Mouse (Mus musculus): ENCODE data around the gene 6330409D20Rik.

6330409D20Rik gene

DNA sequence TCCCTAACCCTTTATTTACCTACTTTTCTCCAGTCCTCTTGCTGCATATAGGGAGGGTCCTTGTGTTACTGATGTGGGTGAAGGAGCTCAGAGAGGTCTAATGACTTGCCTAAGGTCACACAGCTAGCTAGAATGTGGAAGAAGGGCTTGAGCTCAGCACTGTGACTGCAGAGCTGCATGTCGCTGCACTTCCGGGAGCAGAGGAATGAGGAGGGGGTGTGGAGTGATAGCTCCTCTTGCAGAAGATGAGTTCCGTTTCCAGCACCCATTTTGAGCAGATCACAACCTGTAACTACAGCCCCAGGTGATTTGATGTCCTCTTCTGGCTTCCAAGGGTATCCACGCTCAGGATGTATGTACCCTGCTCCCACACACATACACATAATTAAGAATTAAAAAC, 16.7 kb downstream of the 6330409D20Rik start:
- DNase-seq (ENCODE audit: low spot score in 2 of 2), result no peak

DNA sequence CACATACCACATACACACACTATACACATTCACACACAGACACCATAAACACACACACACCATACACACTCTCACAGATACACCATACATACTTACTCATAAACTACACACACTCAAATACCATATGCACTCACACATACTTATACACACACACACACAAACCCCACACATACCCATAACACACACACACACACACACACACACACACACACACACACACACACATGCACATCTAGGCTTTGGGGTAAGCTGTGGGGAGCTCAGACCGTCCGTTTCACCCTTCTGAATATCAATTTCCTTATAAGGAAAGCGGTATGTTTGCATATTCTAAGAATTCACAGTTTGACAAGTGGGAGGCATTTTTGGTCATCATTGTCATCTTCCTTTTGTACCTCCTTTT, 18.2 kb downstream of the 6330409D20Rik start:
- DNase-seq (ENCODE audit: low spot score in 2 of 2), result no peak

DNA sequence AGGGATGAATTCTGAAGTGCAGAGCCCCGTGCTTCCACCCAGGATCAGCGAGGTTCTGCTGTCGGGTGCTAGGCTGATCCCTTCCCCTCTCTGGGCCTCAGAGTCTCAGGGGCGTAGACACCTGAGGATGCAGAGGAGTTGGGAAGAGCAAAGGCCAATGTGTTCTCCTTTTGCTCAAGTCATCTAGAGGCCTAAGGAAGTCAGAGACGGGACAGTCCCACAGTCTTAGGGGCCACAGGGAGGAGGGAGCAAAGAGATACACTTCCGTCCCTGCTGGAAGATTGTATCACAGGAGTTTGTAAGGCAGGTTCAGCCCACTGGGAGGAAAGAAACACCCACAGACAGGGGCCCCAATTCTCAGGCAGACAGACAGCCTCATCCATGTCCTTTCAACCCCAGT, 18.8 kb downstream of the 6330409D20Rik start:
- DNase-seq (ENCODE audit: low spot score in 2 of 2), result no peak

DNA sequence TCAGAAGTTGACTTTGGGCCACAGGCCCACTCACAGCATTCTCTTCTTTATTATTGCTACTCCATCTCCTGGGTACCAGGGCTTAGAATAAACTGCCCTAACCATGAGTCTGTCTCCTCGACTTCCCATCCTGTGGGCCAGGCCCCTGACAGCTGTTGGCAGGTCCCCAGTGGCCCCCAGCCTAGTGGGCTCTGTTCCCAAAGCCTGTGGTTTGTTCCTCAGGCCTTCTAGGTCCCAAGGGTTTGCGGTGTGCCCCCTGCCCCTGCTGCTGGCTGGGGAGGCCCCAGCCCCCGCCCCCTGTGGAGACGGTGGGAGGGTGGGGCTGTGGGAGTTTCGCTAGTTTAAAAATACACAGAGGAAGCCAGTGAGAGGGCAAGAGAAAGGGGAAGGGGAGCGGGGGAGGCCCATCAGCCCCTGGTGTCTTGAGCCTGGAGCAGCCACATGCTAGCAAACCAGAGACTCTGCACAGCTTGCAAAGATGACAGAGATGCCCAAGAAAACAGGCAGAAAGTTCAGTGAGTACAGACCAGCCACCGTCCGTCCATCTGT, 20.1 kb downstream of the 6330409D20Rik start, which contains the start of gene Sh2d3c:
TSS of gene Sh2d3c (plus strand) at position 375 of the 549 bp plus-strand sequence.
- DNase-seq (ENCODE audit: low spot score in 2 of 2), result peak; percentile 46 to 63

DNA sequence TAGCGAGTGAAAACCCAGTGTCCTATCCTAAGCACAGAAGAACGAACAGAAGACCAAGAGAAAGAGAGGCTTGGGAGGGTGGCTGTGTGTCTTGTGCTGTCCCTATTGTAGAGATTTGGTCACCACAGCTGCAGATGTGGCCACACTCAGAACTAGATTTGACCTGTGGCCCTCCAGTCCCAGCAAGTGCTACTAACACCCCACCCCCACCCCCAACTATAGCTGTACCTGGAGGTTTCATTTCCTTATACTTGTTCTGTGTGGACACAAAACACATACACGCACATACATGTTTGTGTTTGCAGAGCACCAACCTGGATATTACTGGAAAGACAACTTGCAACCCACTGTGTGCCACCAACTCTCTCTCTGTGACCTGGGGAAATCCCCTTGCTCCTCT, 20.8 kb downstream of the 6330409D20Rik start:
- DNase-seq (ENCODE audit: low spot score in 2 of 2), result no peak

DNA sequence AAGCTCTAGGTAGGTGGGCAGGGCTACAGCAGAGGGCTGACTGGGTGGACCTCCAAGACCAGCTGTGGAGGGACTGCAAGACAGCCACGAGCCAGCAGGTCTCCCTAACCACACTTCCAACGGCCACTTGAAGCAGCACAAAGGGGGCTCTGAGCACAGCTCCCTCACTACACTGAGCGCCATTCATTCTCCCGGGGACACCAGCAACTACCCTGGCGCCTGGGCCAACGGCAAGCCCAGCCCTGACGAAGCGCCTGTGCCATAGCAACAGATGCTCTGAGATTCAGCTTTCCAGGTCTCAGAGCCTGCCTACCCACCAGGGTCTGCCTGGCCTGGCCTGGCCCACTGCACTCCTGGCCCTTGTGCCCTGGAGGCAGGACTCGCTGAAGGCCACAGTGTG, 22.1 kb downstream of the 6330409D20Rik start:
- DNase-seq (ENCODE audit: low spot score in 2 of 2), result no peak

DNA sequence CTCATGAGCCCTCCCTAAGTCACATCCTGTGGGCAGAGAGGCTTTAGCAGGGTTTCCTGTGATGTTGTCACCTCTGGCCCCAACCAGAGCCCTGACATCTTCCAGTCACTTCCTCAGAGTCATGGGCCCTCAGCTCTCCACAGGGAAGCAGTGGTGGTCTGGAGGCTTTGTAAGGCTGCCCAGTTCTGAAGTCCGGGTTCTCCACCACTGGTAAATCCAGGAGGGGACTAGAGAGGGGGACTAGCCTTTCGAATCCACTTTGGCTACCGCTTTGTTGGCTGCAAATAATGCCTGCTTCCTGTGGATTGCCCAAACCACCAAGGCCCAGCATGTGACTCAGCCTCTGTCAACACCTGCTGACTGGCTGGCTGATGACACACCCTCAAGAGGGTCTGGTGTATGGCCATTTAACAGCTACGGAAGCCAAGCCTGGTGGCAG, 25.8 kb downstream of the 6330409D20Rik start:
- DNase-seq (ENCODE audit: low spot score in 2 of 2), result peak; percentile 48 to 58

DNA sequence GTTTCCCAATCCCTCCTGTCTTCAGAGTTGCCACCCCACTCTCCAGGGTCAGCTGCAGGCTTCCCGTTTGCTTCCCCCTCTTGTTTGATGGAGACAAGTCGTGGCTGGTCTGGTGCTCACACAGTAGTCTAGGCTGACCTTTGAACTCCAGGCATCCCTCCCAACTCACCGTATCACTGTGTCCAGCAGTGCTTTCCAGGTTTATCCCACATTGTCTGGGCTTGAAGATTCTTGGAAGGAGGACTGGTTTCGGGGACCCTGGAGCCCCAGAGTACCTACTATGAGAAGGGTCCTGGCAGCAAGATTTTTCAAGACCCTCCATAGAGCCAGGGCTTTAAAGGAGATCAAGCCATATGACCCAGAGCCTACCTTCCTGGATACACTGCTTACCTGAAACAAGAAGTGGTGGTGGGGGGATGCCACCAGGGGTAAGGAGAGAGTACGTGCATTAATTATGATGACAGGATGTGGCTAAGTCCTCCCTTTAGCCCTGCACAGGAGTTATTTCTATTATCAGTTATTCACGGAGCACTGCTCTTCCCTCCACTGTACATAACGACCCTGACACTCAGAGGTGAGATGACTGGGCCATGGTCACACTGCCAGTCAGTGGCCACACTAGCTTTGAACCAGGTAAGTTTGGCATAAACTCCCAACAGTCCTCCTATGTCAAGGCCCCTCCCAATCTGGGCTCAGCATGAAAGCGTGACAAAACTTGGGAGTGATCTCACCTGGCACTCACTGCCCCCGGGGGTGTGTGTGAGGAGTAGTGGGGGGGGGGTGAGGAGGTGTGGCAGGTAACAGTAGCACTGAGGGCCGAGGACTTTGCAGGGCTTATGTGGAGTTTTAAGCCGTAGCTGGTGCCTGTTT, 26.5 kb downstream of the 6330409D20Rik start:
- no peak for DNase-seq (ENCODE audit: low spot score in 2 of 2)

DNA sequence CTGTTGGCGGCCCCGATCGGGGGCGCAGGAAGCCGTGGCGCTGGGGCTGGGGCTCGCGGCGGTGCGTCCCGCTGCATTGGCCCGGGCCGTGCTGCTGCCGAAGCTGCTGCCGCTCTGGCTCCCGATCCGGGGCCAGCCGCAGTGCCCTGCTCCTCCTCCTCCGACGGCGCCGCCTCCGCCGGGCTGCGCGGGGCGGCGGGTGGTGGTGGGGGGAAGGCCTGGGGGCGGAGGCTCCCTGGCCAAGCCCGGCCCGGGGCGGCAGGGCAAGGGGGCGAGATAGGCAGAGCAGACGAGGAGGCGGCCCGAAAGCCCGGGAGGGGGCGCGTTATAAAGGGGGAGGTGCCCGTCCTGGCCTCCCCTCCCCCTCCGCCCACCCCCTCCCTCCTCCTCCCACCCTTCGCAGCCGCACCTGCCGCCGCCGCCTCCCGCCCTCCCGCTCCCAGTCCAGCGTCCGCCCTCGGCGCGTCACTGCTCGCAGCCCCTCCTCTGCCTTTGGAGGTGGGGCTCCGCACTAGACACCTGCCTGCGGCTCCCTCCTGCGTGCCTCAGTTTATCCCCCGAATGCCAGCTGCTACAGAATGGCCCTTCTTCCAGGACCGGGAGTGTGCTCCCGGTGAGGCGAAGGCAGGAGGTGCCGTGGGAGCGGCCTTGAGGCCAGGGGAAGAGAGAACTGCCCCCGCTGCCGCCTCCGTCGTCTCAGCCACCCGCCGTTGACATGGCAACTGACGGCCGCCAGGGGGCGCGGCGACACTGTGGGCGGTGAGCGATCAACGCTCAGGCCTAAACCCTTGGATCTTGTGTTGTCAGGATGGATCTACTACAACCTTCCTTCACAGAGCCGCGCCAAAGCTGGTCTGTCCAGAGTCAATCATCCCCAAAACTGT, 27.6 kb downstream of the 6330409D20Rik start, which contains the start of gene Cdk9:
TSS of gene Cdk9 (minus strand) at position 143 of the 884 bp plus-strand sequence.
- DNase-seq (ENCODE audit: low spot score in 2 of 2), result peak; percentile 93 to 95

DNA sequence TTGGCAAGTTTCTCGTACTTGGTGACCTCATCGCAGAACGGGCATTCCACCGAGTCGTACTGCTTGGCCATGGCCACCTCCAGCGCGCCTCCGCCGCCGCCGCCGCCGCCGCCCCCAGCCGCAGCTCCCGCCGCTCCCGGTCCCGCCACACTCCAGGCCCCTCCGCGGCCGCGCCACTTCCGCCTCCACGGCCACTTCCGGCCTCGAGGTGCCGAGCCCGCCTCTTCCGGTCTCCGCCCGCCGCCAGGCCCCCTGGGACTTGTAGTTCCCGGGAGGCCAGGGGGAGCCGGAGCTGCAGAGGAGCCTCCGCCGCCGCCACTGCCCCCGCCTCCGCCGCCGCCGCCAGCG, 28.3 kb downstream of the 6330409D20Rik start:
- peak in 1 of 2 experiments; percentile 96 for DNase-seq (ENCODE audit: low spot score in 2 of 2)

DNA sequence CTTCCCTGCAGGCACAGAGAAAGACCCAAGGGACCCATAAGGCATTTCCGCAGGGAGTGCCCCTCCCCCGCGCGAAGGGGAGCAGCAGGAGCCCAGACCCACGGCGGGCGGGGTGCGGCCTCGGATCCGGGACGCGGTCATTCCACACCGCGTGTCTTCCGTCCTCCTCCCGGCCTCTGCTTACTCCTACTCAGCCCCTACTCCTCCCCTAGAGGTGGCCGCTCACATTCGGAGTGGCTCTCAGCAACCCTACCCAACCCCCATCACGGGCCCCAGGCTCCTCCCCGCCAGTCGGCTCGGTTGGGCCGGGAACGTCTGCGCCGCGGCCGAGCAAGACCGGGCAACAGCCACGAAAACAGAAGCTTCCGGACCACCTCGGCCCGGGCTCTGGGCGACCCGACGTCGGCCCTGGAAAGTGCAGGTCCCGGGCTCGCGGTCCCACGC, 28.7 kb downstream of the 6330409D20Rik start:
- peak; percentile 58 to 82 for DNase-seq (ENCODE audit: low spot score in 2 of 2)

DNA sequence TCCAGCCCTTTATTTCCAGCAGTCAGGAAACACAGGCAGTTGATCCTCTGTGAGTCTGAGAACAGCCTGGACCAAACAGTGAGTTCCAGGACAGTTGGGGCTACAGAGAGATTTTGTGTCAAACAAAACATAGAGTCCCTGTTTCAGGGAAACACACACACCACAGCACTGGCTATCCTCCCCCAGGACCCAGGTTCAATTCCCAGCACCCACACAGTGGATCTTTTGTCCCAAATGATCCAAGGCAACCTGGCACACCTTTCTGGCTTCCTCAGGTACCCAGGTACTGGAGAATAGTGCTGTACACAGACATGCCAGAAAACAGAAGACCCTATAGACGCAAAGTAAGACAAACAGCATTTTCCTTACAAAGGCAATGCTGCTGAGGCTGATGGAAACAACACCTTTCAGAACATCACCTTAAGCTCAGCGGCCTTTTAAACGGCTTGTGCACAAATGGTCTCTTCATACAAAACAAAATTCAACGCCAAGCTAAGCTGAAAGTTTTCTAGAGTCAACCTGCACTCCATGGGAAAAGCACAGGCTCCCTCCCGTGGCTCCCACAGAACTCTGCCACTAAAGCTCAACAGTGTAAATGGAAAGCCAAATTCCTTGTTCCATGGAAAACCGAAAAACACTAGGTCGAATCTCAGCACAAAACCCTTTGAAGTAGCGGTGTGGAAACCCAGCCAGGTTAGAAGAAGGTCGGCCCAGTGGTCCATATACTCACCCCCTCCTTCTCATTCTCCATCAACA, 29.3 kb downstream of the 6330409D20Rik start:
- DNase-seq (ENCODE audit: low spot score in 2 of 2), result no peak

DNA sequence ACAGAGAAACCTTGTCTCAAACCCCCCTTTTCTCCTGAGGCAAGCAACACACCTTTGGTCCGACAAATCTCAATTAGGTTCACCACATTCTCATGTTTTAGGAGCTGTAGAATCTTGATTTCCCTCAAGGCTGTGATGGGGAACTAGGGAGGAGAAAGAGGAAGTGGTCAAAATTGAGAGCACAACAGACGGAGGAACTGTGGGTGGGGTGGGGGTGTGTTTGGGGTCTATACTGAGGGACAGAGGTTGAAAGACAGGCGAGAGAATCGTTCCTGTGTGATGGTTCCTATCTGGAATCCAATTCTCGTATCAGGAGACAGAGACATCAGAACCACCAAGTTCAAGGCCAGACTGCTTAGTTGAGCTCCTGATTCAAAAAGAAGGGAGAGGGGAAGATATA, 30.4 kb downstream of the 6330409D20Rik start:
- peak in 1 of 2 experiments; percentile 47 for DNase-seq (ENCODE audit: low spot score in 2 of 2)

DNA sequence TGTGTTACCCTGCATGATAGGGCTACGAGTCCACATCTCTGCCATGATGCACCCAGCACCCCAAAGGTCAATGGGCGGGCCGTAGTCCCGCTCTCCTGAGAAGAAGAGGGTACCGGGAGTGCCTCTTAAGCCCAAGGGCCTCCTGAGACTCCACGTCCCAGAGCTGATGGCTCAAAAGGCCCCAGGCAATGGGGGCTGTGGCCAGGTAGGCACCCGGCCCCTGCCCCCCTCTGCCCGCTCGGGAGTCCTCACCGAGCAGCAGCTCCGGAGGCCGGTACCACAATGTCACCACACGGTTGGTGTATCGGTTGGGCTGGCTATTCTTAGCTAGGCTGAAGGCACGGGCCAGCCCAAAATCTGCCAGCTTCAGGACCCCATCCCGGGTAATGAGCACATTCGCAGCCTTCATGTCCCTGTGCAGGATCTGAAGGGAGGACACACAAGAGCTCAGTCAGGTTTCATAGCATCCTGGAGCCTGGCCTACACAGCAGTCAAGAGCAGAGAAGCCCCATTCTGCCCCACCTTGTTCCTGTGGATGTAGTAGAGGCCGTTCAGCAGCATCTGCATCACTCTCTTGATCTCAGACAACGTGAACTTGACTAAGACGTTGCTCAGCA, 31.2 kb downstream of the 6330409D20Rik start:
- no peak for DNase-seq (ENCODE audit: low spot score in 2 of 2)

DNA sequence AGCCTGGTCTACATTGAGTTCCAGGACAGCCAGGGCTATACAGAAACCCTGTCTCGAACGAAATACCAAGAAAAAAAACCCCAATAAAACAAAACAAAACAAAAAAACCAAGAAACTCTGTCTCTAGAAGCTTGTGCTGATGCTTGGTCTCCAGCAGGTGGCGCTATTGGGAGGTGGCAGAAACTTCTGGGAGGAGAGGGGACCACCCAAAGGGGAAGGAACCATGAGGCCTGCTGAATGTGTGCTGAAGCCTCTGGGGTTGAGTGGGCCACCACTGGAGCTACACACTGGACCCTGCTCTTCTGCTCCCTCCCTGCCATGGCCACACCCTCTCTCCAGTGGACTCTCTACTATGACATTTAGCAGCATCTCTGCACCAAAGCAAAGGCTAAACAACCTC, 32.2 kb downstream of the 6330409D20Rik start:
- DNase-seq (ENCODE audit: low spot score in 2 of 2), result peak; percentile 61 to 86

DNA sequence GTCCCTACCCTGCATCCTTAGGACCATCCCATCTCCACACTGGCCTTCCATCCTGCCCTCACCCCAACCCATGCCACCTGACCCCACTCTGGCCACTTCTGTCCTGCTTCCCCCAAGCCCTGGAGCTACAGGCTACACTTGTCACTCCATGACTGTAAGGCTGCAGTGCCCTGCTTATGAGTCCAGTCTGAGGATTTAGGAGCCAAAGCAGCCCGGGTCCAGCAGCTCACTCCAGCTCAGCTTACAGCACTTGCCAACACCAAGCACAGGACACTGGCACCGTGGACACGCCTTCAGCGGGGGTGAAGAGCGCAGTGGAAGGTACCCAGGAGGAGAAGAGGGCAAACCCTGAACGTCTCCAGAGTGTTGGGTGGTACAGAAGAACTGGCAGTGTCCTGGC, 33.8 kb downstream of the 6330409D20Rik start:
- DNase-seq (ENCODE audit: low spot score in 2 of 2), result no peak

DNA sequence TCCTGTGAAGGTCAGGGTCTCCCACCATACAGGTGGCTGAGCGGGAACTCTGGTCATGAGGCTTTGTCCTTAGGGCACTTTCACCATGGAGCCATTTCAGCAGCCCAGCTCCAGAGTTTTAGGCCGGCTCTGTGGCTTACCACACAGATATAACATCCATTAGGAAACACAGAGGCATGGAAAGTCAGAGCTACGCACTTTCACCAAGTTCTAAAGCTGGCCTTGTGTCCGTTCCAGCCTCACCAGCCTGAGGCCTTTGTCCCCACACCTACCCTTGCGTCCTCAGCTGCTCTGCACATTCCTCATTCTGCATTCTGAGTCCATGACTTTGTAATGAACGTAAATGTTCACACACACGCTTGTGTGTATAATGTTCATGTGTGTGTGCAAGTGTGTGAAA, 35.8 kb downstream of the 6330409D20Rik start:
- DNase-seq (ENCODE audit: low spot score in 2 of 2), result no peak

DNA sequence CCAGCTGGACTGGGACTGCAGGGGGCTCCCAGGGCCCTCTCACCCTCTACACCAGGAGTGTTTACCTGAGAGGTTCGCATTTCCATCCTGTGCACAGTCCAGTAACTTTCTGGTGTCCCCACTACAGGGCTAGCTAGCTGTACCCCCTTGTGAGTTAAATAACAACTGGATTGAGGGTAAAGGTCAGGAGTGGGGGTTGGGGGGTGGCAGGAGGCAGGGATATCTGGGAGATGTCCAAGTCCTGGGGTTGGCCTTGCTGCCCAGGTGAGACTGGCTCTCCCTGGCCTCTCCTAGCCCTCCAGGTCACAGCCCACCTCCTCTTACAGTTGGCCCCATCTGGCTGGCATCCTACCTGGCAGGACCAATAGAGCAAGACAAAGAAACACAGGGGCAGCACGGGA, 36.8 kb downstream of the 6330409D20Rik start, which contains the start of gene Fpgs:
TSS of gene Fpgs (minus strand) at position 125 of the 401 bp plus-strand sequence.
- no peak for DNase-seq (ENCODE audit: low spot score in 2 of 2)

DNA sequence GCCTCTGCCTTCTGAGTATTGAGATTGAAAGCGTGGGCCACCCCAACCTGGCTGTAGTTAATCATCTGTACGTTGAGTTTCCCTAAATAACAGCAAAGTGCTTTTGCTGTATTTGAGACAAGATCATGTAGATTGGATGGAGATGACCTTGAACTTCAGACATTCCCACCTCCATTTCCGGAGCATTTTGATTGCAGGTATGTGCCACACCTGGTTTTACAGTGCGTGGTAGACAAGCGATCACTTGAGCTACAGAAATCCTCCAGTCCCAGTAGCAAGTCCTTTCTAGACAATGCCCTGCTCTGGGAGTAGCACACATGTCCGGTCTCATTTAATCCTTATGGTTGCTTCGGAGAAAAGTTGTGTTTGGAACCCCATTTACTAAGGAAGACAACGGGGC, 37.8 kb downstream of the 6330409D20Rik start:
- no peak for DNase-seq (ENCODE audit: low spot score in 2 of 2)

DNA sequence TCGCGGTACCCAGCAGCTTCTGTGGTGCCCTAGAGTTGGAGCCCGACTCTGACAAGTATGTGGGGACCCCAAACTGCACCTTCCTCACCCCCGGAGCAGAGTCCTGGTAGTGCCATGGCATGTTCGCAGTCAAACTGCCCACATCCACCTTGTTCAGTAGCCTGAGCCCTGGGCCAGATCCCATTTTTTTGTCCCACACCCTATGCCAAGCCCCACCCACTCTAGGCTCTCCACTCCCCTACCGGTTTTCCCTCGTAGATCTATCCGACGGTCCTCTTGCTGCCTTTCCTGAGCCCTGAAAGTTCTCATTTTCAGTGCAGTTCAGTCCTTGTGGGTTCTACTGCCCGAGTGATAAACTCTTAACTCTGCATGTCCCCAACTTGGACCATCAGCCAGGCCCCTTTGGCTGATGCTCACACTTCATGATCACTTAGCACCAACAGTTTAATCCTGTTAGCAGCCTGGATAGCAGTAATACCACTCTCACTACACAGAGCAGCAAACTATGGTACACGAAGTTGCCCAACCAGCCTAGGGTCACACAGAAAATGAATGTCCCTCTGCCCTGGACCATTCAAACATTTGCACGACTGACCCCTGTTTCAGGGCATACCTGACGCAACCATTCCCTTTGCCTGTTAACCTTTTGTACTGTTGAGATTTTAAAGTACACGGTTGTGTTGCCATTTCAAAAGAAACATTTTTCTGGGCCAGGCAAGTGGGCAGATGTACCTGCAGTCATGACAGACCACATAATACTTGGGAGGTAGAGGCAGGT, 39.7 kb downstream of the 6330409D20Rik start:
- DNase-seq (ENCODE audit: low spot score in 2 of 2), result no peak
